Mouse (Mus musculus) kidney, embryonic 14.5 days (tissue): ENCODE measurements around the gene Macf1. TPM values are rescaled to one million over a fixed set of nuclear protein-coding genes. Genes with fewer than 3 reads are reported as not detected.
"Not testable (repeated sequence)": the region's sequence is repeated elsewhere in the genome, so short reads cannot be mapped to it uniquely, and the experiment has no call there.

Experiments used
- ATAC-seq: fragments of 200-750 bp; cut with Nextera tagmentation; 2 replicates; pipeline ENCODE4 v1.8.0; 2017; ENCODE audit warnings: moderate number of reproducible peaks, mild to moderate bottlenecking, moderate TSS enrichment, moderate library complexity; ENCODE audit not compliant: low FRiP score, low TSS enrichment
- H3K27ac ChIP-seq: fragments of 300-500 bp; sonication (generic); 2 replicates; pipeline ENCODE4 v1.5.1; 2014; ENCODE audit warnings: low read depth, mild to moderate bottlenecking, low read length, moderate library complexity, mixed read lengths
- H3K27me3 ChIP-seq: fragments of 300-500 bp; sonication (generic); 2 replicates; pipeline ENCODE4 v1.6.1; 2014; ENCODE audit warnings: mild to moderate bottlenecking, low read length; ENCODE audit not compliant: control insufficient read depth, insufficient read depth
- H3K36me3 ChIP-seq: fragments of 300-500 bp; sonication (generic); 2 replicates; pipeline ENCODE4 v1.6.1; 2014; ENCODE audit warnings: low read length, mixed read lengths; ENCODE audit not compliant: control insufficient read depth, insufficient read depth
- H3K4me1 ChIP-seq: fragments of 300-500 bp; sonication (generic); 2 replicates; pipeline ENCODE4 v1.6.1; 2014; ENCODE audit warnings: low read length, mixed read lengths; ENCODE audit not compliant: control insufficient read depth, insufficient read depth
- H3K4me2 ChIP-seq: fragments of 300-500 bp; sonication (generic); replicated peaks from 2 replicates; pipeline ENCODE4 v1.6.1; 2014; ENCODE audit warnings: low read depth, mild to moderate bottlenecking, low read length
- H3K4me3 ChIP-seq: fragments of 300-500 bp; sonication (generic); 2 replicates; pipeline ENCODE4 v1.5.1; 2014; ENCODE audit warnings: mild to moderate bottlenecking, low read length
- H3K9ac ChIP-seq: fragments of 300-500 bp; sonication (generic); 2 replicates; pipeline ENCODE4 v1.6.1; 2014; ENCODE audit warnings: low read depth, mild to moderate bottlenecking, low read length, moderate library complexity
- H3K9me3 ChIP-seq: fragments of 300-500 bp; sonication (generic); 2 replicates; pipeline ENCODE4 v1.6.1; 2016; ENCODE audit warnings: low read length; ENCODE audit not compliant: control insufficient read depth
- WGBS: fragments of 180-500 bp; shearing (Covaris S2); extraction: QIAGEN DNeasy Blood & Tissue Kit; methylation state at CpG from one replicate; pipeline ENCODE4 v1.1.7; 2014; 5-methylcytosine and 5-hydroxymethylcytosine counted together
- polyA plus RNA-seq: library from polyadenylated mRNA; unstranded; fragments of >200 nt; fragmentation: Nextera tagmentation; extraction: Ambion mirVana; gene quantifications from 2 replicates; pipeline ENCODE4 v1.2.1, GENCODE M21; 2014

The Macf1 gene
- polyA plus RNA-seq, 1 experiment from 2014 or later: 89.2 TPM

DNA sequence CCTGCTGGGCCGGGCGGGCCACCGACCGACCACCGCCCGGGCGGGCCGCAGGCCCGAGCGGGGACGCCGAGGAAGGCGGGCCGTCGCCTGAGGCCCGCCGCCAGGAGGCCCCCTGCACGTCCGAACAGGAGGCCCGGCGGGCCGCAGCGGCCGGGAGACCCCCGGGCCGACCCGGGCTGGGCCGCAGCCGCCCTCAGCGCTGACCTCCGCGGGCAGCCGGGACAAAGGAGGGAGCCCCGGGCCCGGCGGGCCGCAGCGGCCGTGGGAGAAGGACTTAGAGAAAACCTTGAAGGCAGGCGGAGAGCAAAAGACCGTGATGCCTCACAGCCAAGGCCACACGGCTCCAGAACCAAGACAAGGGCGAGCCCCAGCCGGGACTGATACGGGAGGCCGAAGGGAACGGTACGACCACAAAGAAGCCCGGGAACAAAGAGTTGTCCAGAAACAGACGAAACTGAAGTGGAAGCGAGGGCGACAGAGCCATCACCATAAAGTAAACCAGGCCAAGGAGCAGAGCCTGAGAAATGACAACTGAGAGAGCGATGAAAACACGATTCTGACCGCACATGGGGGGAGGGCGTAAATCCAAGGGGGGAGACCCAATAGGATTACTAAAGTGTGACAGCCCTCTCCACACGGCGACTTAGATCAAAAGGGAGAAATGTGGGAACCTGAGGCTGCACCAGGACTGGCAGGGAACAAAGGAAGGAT is 19.1 kb downstream of the Macf1 start:
- Histone ChIP-seq H3K9me3 (no peaks in the 10 kb centered on the region), H3K4me3 (peak overlapping the region; percentile 93), H3K9ac (peak overlapping the region; percentile 99), H3K4me1 (peaks cover 24% of the 10 kb centered on the region), H3K36me3 (no peaks in the 10 kb centered on the region), H3K27me3 (no peaks in the 10 kb centered on the region), H3K27ac (peak overlapping the region; percentile 99), H3K4me2 (peak overlapping the region; percentile 73)
- under 1% methylated on average over 56 of the region's 58 CpGs for WGBS
- ATAC-seq: peak; percentile 56; the same call in 1 of the 2 replicates

- Histone ChIP-seq H3K36me3 (no peaks in the 10 kb centered on the region), H3K4me2 (peak overlapping the region; percentile 73), H3K27me3 (no peaks in the 10 kb centered on the region), H3K4me3 (peak overlapping the region; percentile 93), H3K4me1 (peaks cover 24% of the 10 kb centered on the region), H3K27ac (peak overlapping the region; percentile 99), H3K9ac (peak overlapping the region; percentile 99), H3K9me3 (no peaks in the 10 kb centered on the region)
- peak; percentile 88 for ATAC-seq
- under 1% methylated on average over 98 of the region's 125 CpGs for WGBS
Measured at GRCm38 (mm10) chr4:123664021-123664950, 19.9 kb downstream of the Macf1 start.

DNA sequence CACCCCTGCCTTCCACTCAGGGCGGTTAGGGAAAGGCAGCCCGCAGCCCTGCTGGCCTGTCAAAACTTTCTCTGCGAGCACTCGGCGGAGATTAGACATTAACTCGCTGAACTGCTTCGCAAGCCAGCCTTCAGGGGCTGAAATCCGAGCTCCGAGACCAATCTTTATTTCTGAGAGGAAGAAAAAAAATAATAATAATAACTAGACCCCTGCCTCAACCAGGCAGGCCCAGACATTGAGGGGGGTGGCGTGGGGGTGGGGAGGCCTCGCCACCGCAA is 20.5 kb downstream of the Macf1 start:
- H3K27me3 ChIP-seq: no peaks in the 10 kb centered on the region
- WGBS: under 1% methylated on average over 12 of the region's 12 CpGs
- H3K27ac ChIP-seq: peak overlapping the region; percentile 99
- peaks cover 24% of the 10 kb centered on the region for H3K4me1 ChIP-seq
- no peaks in the 10 kb centered on the region for H3K36me3 ChIP-seq
- H3K4me3 ChIP-seq: peak overlapping the region; percentile 93
- ATAC-seq: peak; percentile 41
- H3K9me3 ChIP-seq: no peaks in the 10 kb centered on the region
- peak overlapping the region; percentile 73 for H3K4me2 ChIP-seq
- peak overlapping the region; percentile 99 for H3K9ac ChIP-seq

DNA sequence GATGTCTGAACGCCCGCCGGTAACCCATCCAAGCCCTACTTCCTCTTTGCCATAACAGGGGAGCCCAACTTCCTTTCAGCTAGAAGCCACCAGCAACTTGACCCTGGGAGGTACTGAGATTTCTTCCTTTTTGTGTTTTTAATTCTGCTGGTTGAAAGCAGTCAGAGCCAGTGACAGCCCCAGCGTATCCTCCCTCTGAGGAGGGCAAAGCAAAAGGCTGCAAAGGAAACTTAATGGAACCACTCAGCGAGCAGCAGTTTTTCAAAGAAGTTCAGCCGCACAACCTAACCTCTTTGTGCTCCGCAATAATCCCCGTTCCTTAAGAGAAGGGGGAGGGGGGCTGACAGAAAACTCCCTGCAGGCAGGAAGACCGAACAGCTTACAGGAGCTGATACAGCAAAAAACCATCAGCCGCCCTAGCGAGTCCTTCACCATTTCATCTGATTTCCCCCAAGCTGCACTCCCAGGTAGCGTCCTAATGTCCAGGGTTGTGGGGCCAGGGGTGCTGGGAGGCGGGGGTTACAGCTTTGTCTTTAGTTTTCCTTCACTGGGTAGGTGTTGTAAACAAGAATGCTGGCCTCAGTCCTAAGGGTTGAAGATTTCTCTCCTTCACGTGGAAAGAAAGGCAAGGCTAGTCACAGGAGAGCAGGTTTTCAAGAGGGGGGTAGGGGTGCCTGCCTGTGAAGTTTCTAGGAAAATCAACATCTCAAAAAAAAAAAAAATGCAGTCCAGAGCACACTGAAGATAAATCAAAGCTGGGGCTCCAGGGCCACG is 21.1 kb downstream of the Macf1 start:
- ATAC-seq: no peak; the same call in 1 of the 2 replicates
- Histone ChIP-seq H3K9ac (peak overlapping the region; percentile 99), H3K4me3 (peak overlapping the region; percentile 93), H3K9me3 (no peaks in the 10 kb centered on the region), H3K4me1 (peaks cover 24% of the 10 kb centered on the region), H3K27ac (peak overlapping the region; percentile 99), H3K4me2 (peak overlapping the region; percentile 73), H3K36me3 (no peaks in the 10 kb centered on the region), H3K27me3 (no peaks in the 10 kb centered on the region)
- WGBS: under 1% methylated on average over 15 of the region's 15 CpGs

- Histone ChIP-seq H3K36me3 (no peaks in the 10 kb centered on the region), H3K4me2 (no peak overlapping the region), H3K4me1 (peaks cover 10% of the 10 kb centered on the region), H3K9me3 (no peaks in the 10 kb centered on the region), H3K4me3 (no peak overlapping the region), H3K27me3 (no peaks in the 10 kb centered on the region), H3K9ac (no peak overlapping the region), H3K27ac (no peak overlapping the region)
- WGBS: 86% methylated on average over 1 of the region's 1 CpGs
- ATAC-seq: no peak
Measured at GRCm38 (mm10) chr4:123658175-123658574, 26.0 kb downstream of the Macf1 start.

DNA sequence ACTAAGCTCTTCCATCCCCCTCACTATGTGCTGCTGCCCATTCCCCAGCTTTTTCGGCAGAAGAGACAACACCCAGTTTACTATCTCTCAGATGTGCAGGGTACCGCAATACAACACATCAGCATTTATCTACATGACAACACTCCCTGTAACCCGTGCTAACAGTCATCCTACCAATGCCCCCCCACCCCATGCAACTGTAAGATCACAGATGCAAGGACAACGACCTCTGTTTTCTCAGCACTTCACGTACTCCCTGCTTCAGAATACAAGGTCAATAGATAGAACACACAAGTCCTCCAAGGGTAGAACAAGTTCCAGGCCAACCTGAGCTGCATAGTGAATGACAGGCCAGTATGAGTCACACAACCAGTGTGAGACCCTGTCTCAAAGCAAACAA is 28.9 kb downstream of the Macf1 start:
- Histone ChIP-seq H3K9ac (no peak overlapping the region), H3K27ac (no peak overlapping the region), H3K4me2 (no peak overlapping the region), H3K4me3 (no peak overlapping the region), H3K4me1 (no peaks in the 10 kb centered on the region), H3K36me3 (no peaks in the 10 kb centered on the region), H3K27me3 (no peaks in the 10 kb centered on the region), H3K9me3 (no peaks in the 10 kb centered on the region)
- ATAC-seq: no peak
- 91% methylated on average over 5 of the region's 5 CpGs for WGBS

DNA sequence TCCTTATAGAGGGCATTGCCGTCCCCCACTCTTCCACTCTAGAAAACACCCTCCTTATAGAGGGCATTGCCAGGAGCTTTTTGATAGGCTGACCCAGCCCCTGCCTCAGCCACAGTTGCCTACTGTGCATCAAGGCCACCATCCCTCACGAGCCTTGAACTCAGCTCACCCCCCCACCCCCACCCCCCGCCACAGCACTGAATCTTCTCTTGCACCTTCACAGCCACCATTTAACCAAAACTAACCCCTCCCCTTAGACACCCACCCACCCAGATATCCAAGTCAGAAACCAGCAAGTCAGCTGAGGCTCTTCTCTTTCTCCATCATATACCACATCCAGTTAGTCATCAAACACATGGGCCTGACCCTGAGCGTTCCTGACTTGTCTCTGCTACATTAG is 29.6 kb downstream of the Macf1 start:
- no peak for ATAC-seq
- H3K27me3 ChIP-seq: no peaks in the 10 kb centered on the region
- WGBS: 94% methylated on average over 4 of the region's 4 CpGs

GRCm38 (mm10) chr4:123653446-123653845 is 30.7 kb downstream of the Macf1 start:
- H3K9ac ChIP-seq, H3K27ac ChIP-seq, H3K27me3 ChIP-seq, H3K4me2 ChIP-seq, ATAC-seq, H3K9me3 ChIP-seq, H3K4me1 ChIP-seq, H3K4me3 ChIP-seq, H3K36me3 ChIP-seq: not testable (repeated sequence)
- WGBS: 95% methylated on average over 5 of the region's 5 CpGs

More for the DNA sequence above, 29.6 kb downstream of the Macf1 start:
- Histone ChIP-seq H3K4me1 (no peaks in the 10 kb centered on the region), H3K9ac (no peak overlapping the region), H3K36me3 (no peaks in the 10 kb centered on the region; the same call in 1 of the 2 replicates), H3K9me3 (no peaks in the 10 kb centered on the region), H3K4me3 (no peak overlapping the region), H3K27ac (no peak overlapping the region), H3K4me2 (no peak overlapping the region)
